Mouse (Mus musculus) thymus, adult 2 months (tissue): ENCODE data around the gene Polr2a. TPM values are rescaled to one million over a fixed set of nuclear protein-coding genes. Genes with fewer than 3 reads are reported as not detected.

Experiments
- DNase-seq: peaks from one replicate; pipeline ENCODE4 v3.0.0; 2021
- H3K27ac ChIP-seq: fragments of 200-500 bp; 2 replicates; pipeline ENCODE4 v1.5.1; 2012; ENCODE audit warnings: low read length, control low read depth; ENCODE audit not compliant: control insufficient read depth, insufficient read depth
- H3K27me3 ChIP-seq: fragments of 200-500 bp; 2 replicates; pipeline ENCODE4 v1.6.1; 2012; ENCODE audit warnings: mild to moderate bottlenecking, low read length, moderate library complexity, mixed read lengths; ENCODE audit not compliant: control insufficient read depth, insufficient read depth
- H3K36me3 ChIP-seq: fragments of 200-500 bp; 2 replicates; pipeline ENCODE4 v1.6.1; 2012; ENCODE audit warnings: mild to moderate bottlenecking, low read length, moderate library complexity; ENCODE audit not compliant: control insufficient read depth, insufficient read depth
- H3K4me1 ChIP-seq: fragments of 200-500 bp; replicated peaks from 2 replicates; pipeline ENCODE4 v1.6.1; 2012; ENCODE audit warnings: low read length; ENCODE audit not compliant: control insufficient read depth, insufficient read depth
- H3K4me3 ChIP-seq: fragments of 200-500 bp; 2 replicates; pipeline ENCODE4 v1.5.1; 2012; ENCODE audit warnings: mild to moderate bottlenecking, low read length, control low read depth, moderate library complexity; ENCODE audit not compliant: control insufficient read depth, insufficient read depth
- CTCF ChIP-seq: fragments of 200-500 bp; IDR thresholded peaks from 2 replicates; pipeline ENCODE4 v1.5.1; 2012; ENCODE audit warnings: mild to moderate bottlenecking, control low read depth, low read length, moderate library complexity, borderline replicate concordance; ENCODE audit not compliant: control insufficient read depth, poor library complexity, insufficient read depth; ENCODE audit errors: extremely low read depth
- POLR2A ChIP-seq: fragments of 200-500 bp; IDR thresholded peaks from 2 replicates; pipeline ENCODE4 v1.6.1; 2012; ENCODE audit warnings: mild to moderate bottlenecking, low read length, control low read depth, moderate library complexity; ENCODE audit not compliant: control insufficient read depth, poor library complexity, insufficient read depth; ENCODE audit errors: extremely low read depth
- WGBS: fragments of 180-500 bp; shearing (Covaris S2); methylation state at CpG from one replicate; pipeline ENCODE4 v1.1.7; 2018; 5-methylcytosine and 5-hydroxymethylcytosine counted together
- polyA plus RNA-seq: library from polyadenylated mRNA; depleted of rRNA; stranded (reverse); fragments of >200 nt; gene quantifications from 2 replicates; pipeline ENCODE4 v1.2.3, GENCODE M21; 2012

The Polr2a gene
- polyA plus RNA-seq, 1 experiment: 113 TPM

DNA sequence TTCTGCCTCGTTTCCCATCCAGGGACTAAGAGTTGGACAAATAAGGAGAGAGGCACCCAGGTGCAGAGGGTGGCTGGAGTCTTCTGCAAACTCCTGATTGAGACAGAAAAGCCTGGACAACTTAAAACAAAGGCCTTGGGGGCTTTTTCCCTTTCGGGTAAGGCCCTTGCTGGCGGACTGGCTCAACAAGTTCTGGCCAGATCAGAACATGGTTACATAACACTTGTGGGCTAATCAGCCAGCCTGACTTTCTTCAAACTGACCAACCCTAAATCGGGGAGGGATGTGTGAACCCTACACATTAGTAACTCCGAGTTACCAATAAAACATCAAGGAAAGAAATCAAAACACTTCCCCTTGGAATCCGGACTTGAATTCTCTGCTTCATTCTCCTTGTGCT lies 37.6 kb downstream of the Polr2a start:
- H3K27ac ChIP-seq: no peak overlapping the region
- 90% methylated on average over 6 of the region's 6 CpGs for whole genome bisulfite sequencing
- no peaks in the 10 kb centered on the region for H3K27me3 ChIP-seq
- no peaks in the 10 kb centered on the region for H3K4me1 ChIP-seq
- TF ChIP-seq POLR2A: no peak
- TF ChIP-seq CTCF: no peak
- H3K36me3 ChIP-seq: no peaks in the 10 kb centered on the region
- H3K4me3 ChIP-seq: no peak overlapping the region
- no peak for DNase-seq

DNA sequence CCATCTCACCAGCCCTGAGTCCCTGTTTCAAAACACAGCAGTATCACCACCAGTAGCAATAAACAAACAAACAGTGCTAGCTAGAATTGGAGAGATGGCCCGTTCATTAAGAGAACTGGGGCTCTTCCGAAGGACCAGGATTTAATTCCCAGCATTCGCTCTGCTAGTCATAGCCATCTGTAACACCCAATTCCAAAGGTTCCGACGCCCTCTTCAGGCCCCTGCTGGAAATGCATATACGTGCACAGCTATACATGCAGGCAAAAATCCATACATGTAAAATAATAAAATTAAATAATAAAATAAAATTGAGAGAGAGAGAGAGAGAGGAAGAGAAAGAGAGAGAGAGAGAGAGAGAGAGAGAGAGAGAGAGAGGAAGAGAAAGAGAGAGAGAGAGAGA lies 39.0 kb downstream of the Polr2a start:
- Histone ChIP-seq H3K27ac (no peak overlapping the region), H3K36me3 (no peaks in the 10 kb centered on the region), H3K4me1 (no peaks in the 10 kb centered on the region), H3K27me3 (no peaks in the 10 kb centered on the region), H3K4me3 (no peak overlapping the region)
- WGBS: 79% methylated on average over 6 of the region's 6 CpGs
- no peak for DNase-seq
- TF ChIP-seq CTCF (no peak), POLR2A (no peak)

DNA sequence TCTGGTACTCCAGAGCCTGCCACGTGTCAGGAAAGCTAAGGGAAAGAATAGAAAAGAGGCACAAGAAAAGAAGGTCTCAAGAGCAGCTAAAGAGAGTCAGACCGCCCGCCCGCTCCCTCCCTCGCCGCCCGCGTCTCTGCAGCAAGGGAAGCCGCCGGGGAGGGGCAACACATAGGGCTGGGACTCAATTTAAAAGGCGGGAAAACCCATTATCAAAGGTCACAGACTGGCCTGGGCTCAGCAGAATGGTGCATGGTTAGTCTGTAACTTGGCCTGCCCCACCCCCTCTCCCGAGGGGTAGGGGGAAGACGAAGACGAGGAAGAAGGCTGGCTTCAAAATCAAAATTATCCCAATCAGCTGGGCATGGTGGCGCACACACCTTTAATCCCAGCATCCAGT lies 39.8 kb downstream of the Polr2a start:
- no peaks in the 10 kb centered on the region for H3K4me1 ChIP-seq
- no peak overlapping the region for H3K4me3 ChIP-seq
- no peak for DNase-seq
- no peaks in the 10 kb centered on the region for H3K27me3 ChIP-seq
- WGBS: 83% methylated on average over 15 of the region's 15 CpGs
- H3K27ac ChIP-seq: no peak overlapping the region
- no peaks in the 10 kb centered on the region for H3K36me3 ChIP-seq
- TF ChIP-seq CTCF (no peak), POLR2A (no peak)

DNA sequence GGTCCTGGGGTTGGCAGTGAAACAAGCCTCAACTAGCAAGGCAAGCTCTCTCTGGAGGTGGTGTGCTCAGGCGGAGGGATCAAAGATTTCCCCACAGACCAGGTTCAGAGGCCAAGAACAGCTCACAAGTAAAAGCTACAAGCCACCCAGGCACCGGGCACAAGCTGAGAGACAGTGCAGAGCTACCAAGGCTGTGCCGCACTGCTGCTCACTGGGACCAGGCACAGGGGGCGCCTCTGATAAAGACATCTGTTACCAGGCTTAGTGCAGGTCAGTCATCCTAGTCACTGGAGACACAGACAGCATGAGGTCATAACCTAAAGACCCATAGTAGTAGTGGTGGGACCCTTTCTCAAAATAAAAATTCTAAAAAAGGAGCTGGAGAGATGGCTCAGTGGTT lies 41.5 kb downstream of the Polr2a start:
- Histone ChIP-seq H3K4me1 (no peaks in the 10 kb centered on the region), H3K27me3 (no peaks in the 10 kb centered on the region), H3K4me3 (no peak overlapping the region), H3K36me3 (no peaks in the 10 kb centered on the region), H3K27ac (no peak overlapping the region)
- DNase-seq: no peak
- 91% methylated on average over 4 of the region's 4 CpGs for WGBS
- TF ChIP-seq CTCF: no peak
- no peak for TF ChIP-seq POLR2A

DNA sequence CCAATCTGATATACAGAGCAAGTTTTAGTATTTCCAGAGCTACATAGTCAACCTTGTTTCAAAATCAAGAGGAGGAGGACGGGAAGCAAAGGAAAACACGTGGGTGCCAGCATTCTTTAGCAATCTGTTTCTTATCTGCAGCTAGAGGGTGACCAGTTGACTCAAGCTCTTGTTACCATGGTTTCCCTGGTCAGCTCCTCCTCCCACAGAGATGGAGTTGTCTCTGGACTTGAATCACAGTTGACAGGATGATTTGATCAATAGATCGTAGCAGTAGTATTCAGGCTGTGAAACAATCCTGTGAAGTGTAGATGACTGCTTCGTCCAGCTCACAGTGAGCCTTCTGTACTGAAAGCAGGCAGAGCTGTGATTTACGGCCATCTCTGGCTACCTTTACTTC lies 42.5 kb downstream of the Polr2a start:
- Histone ChIP-seq H3K4me3 (no peak overlapping the region), H3K4me1 (no peaks in the 10 kb centered on the region), H3K36me3 (no peaks in the 10 kb centered on the region), H3K27ac (no peak overlapping the region), H3K27me3 (no peaks in the 10 kb centered on the region)
- DNase-seq: no peak
- no peak for TF ChIP-seq CTCF
- no peak for TF ChIP-seq POLR2A
- WGBS: 59% methylated on average over 5 of the region's 5 CpGs

DNA sequence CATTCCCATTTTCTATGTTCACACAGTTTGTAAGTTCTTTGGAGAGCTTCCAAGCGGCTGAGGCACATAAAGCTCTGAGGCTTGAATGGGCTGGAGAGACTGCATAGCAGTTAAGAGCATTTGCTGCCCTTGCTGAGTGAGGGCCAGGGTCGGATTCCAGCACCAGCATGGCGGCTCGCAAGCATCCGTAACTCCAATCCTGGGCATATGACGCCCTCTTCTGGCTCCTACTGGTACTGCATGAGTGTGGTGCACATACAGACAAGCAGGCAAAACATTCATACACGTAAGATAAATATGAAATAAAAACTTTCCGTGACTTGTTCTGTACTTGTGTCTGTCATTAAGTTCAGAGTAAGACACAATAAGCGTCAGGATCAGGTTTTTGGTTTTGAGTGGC lies 43.0 kb downstream of the Polr2a start:
- H3K27ac ChIP-seq: no peak overlapping the region
- 85% methylated on average over 9 of the region's 9 CpGs for WGBS
- DNase-seq: no peak

DNA sequence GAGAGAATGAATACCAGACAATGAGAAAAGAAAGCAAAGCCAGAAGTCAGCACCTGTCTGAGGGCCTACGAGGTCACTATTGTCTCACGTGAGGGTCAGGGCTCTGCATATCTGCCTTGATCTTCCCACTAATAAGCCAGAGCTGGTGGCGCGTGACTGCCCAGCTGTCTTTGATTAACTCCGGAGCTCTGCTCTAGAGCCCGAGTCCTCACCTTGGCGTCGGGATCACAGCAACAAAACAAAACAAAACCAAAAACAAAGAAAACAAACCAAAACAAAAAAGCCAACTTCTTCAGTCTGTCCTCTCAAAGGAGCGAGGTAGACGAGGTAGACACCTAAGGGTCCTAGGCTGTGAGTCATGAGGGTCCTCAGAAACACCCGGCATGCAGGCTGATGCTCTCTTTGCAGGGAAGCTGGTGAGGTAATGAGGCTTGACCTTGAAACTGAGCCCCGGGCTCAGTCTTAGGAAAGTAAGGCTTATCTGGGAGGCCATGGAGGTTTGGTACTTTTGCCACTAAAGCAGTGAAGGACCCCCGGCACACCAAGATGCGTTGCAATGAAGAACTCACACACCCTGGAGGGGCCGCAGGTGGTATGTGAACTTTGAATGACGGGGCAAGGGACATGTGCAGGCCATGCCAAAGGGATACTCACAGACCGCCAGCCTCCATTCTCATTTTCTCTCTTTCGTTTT lies 43.7 kb downstream of the Polr2a start:
- no peak for DNase-seq
- Histone ChIP-seq H3K4me3 (no peak overlapping the region), H3K4me1 (no peaks in the 10 kb centered on the region), H3K27ac (no peak overlapping the region), H3K36me3 (no peaks in the 10 kb centered on the region), H3K27me3 (no peaks in the 10 kb centered on the region)
- 93% methylated on average over 18 of the region's 18 CpGs for whole genome bisulfite sequencing
- TF ChIP-seq CTCF (no peak), POLR2A (no peak)

More for the DNA sequence above, 43.0 kb downstream of the Polr2a start:
- no peaks in the 10 kb centered on the region for H3K27me3 ChIP-seq
- no peaks in the 10 kb centered on the region for H3K36me3 ChIP-seq
- no peaks in the 10 kb centered on the region for H3K4me1 ChIP-seq
- TF ChIP-seq CTCF: peak; percentile 70; the same call in 1 of the 2 replicates
- no peak for TF ChIP-seq POLR2A
- H3K4me3 ChIP-seq: no peak overlapping the region
